Mouse (Mus musculus): Measurements from ENCODE around the gene Cd2bp2. TPM values are rescaled to one million over a fixed set of nuclear protein-coding genes. Genes with fewer than 3 reads are reported as not detected.
"Not testable (repeated sequence)": the region's sequence is repeated elsewhere in the genome, so short reads cannot be mapped to it uniquely, and the experiment has no call there.

The Cd2bp2 gene
- polyA plus RNA-seq, 1 experiment from 2014 or later, result 59.5 TPM

DNA sequence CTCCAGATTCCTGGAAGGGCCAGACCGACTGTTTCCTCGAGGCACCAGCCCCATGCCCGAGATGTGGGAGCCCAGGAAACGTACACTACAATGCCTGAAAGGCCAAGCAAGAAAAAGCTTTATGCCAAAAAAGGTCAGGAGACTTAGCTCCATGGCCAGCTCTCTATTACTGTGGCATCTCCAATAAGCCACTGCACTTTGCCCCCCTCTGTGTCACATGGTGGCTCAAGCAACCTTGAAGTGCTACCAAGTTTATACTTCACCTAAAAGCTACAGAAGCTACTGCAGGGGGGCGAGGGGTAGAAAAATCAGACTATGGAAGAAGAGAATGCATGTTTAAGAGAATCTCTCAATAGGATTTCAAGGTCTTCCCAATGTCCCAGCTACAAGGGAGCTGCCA, 2.9 kb downstream of the Cd2bp2 start:
- no peak for DNase-seq (ENCODE audit: low spot score)

DNA sequence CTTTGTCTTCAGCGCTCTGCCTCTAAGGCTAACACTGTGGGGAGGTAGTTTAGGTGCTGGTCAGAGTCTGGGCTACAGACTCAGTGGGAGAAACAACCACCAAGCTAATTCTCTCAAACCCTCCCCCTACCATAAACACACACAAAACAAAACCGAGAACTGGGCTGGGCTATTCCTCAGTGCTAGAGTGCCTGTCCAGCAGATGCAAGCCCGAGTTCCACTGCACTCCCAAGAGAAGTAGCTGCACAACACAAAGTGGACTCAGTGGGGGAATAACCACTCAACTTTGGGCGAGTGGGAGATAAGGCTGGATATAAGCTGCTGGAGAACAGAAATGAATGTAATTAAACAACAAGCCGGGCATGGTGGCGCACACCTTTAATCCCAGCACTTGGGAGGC, 5.2 kb downstream of the Cd2bp2 start:
- no peak for DNase-seq (ENCODE audit: low spot score)

DNA sequence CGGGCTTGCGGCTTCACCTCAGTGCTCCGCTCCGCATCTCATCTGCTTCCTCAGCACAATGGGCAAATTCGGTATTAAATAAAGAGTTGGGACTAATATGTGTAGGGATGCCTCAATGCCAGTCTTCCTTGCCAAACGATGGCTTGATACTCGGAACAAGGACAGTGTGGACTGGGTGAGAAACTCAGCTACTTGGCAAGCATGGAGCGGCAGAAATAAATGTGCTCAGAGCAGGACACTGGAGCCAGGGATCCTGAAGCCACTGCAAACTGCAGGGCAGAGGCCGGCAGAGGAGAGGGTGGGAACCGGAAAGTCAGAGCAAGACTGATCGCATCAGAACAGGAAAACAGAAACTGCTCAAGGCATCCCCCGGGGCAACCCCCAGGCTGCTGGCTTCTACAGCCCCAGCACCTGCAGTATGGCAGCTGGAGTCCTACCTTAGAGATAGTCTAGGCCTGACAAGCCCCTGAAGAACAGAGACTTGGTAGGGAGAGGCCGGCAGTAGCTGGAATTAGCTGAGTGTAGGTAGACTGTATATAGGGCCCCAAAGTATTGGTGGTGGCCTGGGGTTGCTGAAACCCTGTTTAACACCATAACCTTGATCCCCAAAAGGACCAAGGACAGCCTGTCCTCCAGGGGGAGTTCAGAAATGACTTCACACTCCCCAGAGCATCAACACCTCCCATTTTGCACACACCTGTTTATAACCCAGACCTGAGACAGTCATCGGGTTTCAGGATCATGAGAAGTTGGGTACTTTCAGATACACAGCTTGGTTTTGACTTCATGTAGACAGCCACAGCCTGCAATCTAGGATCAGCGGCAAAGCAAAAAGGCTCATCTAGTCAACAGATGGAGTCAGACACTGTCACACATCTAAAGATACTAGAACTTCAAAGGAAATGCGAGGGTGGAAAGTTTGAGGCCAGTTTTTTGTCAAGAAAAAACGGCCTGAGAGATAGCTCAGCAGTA, 7.3 kb downstream of the Cd2bp2 start:
- DNase-seq (ENCODE audit: low spot score), result peak; percentile 71

DNA sequence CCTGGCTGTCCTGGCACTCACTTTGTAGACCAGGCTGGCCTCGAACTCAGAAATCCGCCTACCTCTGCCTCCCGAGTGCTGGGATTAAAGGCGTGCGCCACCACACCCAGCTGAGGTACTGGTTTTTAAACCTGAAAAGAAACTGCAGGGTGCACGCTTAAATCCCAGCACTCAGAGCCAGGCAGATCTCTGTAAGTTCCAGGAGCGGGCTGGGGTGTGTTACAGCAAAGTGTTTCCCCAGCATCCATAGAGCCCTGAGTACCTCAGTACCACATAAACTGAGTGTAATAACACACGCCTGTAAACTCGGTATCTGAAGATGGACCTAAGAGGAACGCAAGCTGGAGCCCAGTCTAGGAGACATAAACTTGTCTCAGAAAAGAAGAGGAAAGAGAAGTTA, 8.5 kb downstream of the Cd2bp2 start:
- DNase-seq (ENCODE audit: low spot score), result no peak

DNA sequence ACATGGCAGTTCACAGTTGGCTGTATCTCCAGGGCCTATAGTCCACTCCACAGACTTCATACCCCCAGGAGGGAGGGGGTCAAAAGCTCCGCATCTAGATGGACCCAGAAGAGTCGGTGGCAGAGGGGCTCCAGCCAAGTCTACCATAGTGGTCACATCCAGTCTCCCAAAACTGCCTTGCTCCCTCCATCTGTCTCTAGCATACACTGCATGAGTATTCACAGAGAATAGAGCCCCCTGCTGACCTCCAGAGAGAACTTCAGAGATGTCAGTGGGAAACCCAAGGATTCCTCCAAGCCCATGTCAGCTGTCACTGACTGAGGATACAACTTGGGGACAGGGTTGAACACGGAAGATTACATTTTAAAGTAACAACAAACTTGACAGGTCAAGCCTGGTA, 10.2 kb downstream of the Cd2bp2 start:
- peak; percentile 49 for DNase-seq (ENCODE audit: low spot score)

DNA sequence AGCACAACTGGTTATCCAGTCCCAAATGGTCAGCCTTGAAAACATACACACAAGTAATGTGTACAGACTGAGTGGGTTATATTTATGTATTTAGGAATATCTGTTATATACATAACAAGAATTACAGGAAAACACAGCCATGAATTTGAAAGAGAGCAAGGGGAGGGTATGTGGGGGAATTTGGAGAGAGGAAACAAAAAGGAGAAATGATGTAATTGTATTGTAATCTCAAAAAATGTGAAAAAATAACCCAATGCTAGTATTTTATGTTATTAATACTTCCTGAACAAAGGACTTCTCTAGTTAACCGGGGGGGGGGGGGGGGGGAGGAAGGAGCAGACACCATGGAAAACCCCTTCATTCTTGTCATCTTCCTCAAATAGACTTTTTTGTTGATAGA, 11.1 kb downstream of the Cd2bp2 start:
- no peak for DNase-seq (ENCODE audit: low spot score)

DNA sequence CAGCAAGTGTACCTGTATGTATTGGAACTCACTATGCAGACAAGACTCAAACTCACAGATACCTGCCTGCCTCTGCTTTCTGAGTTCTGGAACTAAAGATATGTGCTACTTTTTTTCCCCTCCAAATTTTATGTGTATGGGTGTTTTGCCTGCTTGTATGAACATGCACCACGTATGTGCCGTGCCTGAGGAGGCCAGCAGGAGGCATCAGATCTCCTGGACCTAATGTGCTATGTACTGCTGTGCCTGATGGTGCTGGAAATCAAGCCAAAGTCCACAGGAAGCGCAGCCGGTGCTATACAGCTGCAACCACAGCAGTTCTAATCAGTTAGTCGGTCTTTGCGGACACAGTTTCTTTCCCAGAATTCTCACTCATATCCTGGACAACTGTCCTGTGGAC, 12.0 kb downstream of the Cd2bp2 start:
- no peak for DNase-seq (ENCODE audit: low spot score)

DNA sequence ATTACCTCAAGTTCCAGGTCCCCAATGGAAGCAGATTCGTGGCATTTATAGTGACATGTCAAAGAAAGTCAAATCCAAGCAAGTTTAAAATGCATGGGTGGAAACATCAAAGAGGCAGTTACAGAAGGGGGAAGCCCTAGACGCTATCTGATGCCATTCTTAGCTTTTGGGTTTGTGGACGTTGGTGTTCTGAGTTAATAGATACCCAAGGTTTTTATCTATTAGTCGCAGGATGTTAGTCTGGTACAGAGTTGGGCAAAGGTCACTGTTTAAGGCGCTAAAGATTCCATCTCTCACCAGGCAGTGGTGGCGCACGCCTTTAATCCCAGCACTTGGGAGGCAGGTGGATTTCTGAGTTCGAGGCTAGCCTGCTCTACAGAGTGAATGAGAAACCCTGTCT, 12.5 kb downstream of the Cd2bp2 start:
- DNase-seq (ENCODE audit: low spot score), result no peak

DNA sequence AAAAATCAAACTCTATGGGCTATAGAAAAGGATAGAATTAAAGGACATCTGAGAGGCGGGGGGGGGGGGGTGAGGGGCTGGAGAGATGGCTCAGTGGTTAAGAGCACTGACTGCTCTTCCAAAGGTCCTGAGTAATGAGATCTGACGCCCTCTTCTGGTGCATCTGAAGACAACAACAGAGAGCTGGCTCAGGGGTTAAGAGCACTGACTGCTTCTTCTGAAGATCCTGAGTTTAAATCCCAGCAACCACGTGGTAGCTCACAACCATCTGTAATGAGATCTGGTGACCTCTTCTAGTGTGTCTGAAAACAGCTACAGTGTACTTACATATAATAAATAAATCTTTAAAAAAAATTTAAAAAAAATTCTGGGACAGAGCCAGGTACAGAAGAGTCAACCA, 14.1 kb downstream of the Cd2bp2 start:
- DNase-seq (ENCODE audit: low spot score), result not testable (repeated sequence)

DNA sequence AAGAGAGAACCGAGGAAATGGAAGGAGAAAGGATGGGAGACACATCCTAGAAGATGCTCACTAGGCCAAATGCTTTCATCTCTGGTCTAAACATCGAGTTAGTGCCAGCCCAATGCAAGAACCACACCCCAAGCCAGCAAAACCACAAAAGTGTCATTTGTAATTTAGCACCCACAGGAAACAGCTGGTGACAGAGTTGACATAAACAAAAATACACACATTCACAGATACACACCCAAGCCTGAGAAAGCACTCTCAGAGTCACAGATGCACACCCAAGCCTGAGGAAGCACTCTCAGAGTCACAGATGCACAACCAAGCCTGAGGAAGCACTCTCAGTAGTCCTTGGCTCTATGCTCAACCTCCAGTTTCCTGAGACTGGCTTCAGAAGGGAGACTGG, 15.1 kb downstream of the Cd2bp2 start:
- peak; percentile 73 for DNase-seq (ENCODE audit: low spot score)

DNA sequence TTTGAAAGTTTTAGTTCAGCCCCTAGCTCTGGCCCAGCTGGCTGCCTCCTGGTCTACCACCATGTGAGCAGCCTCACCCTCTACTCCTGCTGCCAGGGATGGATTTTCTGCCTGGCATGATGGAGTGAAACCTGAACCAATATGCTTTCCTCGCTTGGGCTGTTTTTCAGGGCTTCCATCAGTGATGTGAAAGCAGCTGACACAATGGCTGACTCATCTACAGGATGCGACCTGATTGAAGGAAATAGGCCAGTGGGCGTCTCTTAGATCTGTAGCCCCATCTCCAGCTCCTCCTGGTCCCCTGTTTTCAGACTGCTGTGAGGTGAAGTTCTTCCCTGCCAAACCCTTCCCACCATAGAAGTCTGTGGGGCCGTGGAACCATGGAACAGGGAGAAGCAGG, 18.9 kb downstream of the Cd2bp2 start:
- no peak for DNase-seq (ENCODE audit: low spot score)

DNA sequence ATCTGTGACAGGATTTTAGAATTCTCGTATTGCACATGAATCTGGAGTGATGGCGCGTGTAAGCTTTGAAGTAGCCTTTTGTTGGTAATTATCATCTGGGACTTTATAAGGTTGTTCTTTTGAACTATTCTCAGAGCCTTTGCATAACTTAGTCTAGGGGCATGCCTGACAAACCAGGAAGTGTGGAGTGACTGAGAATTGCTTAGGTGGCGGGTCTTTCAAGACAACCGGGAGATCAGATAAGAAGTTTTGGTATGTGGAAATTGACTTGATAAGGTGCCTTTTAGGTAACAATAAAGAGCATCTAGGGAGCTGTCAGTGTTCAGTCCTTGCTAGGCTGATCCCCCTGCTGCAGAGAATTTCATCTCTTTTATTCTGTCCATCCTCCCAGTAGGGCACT, 29.3 kb downstream of the Cd2bp2 start:
- no peak for DNase-seq (ENCODE audit: low spot score)

DNA sequence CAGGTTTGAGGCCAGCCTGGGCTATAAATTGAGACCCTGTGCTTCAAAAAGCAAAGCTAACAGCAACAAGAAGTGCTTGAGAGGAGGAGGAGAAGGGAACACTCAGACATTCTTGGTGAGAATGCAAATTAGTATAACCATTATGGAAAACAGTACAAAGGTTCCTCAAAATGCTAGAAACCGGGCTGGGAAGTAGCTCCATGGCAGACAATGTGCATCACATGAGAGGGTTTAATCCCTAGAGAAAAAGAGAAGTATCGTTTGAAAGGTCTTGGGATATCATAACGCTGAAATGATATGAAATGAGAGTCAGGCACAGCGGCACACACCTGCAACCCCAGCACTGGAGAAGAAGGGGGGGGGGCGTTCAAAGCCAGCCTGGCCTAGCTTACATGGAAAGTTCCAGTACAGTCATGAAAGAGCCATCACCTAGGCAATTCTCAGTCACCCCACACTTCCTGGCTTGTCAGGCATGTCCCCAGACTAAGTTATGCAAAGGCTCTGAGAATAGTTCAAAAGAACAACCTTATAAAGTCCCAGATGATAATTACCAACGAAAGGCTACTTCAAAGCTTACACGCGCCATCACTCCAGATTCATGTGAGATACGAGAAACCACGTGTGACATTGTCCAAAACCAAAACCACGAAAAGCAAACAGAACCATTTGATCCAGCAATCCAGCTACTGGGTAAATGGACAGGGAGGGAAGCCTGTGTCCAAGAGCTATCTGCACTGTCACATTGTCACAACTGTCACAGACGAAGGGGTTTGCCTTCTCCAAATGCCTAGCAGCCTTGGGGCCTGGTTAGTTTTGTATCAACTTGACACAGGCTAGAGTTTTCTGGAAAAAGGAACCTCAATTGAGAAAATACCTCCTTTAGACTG, 30.0 kb downstream of the Cd2bp2 start:
- peak; percentile 31 for DNase-seq (ENCODE audit: low spot score)

DNA sequence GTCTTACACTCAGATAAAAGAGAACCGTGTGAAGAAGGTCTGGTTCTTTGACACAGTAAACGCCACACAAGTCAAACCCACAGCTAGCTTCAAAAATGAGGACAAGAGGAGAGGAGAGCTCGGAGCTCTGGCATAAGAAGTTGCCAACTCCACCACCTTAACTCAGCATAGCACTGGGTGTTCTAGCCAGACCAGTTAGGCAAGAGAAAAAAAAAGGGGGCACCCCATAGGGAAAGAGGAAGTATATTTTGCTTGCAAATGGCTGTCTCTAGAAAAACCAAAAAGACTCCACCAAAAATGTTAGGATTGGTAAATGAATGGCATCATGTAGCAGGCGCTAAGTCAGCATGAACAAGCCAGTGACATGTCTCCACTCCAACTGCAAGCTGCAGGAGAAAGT, 31.8 kb downstream of the Cd2bp2 start:
- DNase-seq (ENCODE audit: low spot score), result no peak

DNA sequence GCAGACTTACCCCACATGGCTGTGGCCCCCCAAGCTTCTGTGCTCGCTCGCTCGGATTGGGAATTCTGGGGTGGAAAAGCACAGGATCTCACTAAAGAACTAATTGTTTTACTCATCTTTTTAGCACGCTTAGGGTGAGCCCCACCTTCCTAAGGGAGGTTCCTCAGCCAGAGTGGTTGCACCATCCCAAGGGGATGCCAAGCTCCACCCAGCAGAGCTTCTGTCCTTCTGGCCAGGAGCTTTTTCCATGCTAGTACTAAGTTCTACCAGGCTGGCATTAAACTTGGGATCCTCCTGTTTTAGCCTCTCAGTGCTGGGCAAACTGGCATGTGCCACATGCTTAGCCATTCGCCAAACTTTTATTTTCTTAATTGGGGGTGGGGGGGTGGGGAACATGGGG, 33.3 kb downstream of the Cd2bp2 start:
- DNase-seq (ENCODE audit: low spot score), result no peak

DNA sequence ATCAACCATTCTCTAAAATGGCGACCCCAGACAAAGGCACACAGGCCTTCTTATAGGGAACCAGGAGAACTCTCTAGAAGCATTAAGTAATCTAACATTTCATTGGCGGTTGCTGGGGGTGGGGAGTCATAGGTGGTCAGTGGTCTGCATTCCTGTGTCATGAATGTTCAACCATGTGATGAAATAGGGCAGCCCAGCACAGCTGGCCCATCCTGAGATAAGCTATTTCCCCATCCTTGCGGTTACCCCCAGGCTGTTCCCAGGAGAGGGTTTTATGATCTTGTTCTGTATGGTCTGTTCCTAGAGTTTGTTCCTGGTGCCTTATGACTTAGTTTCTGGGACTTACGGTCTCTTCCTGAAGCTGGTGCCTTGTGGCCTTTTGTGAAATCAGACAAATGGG, 38.3 kb downstream of the Cd2bp2 start:
- DNase-seq (ENCODE audit: low spot score), result no peak

DNA sequence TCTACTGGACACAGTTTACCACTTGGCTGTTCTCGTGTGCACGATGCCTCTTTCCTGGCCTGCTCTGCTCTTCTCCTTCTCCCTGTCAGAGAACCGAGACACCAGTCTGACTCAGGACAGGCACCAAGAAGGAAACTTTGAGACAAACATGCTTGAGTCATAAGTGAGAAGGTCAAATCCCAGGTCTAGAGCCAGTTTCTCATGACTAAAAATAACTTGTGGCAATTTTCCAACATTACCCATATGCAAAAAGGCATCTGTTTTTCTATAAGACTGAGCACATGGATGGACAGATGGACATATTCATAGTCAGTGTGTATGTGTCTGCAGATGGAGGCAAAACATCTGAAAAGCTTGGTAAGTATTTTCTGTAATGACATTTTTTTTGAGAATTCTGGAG, 42.4 kb downstream of the Cd2bp2 start:
- DNase-seq (ENCODE audit: low spot score), result no peak

DNA sequence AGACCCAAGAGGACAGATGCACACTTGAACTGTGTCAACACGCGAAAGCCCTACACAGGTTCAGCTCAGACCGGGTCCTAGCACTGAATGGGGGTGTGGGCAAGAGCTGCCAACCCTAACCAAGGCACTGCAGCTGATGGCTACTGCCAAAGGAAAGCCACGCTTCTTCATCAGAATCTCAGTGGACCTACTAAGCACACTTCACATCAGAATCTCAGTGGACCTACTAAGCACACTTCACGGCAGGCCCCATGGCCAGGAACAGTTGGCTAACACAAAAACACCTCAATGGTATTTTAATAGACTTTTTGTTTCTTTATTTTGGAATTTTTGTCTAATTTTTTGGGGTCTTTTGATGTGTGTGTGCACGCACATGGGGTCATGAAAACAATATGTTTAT, 43.4 kb downstream of the Cd2bp2 start:
- DNase-seq (ENCODE audit: low spot score), result no peak

DNA sequence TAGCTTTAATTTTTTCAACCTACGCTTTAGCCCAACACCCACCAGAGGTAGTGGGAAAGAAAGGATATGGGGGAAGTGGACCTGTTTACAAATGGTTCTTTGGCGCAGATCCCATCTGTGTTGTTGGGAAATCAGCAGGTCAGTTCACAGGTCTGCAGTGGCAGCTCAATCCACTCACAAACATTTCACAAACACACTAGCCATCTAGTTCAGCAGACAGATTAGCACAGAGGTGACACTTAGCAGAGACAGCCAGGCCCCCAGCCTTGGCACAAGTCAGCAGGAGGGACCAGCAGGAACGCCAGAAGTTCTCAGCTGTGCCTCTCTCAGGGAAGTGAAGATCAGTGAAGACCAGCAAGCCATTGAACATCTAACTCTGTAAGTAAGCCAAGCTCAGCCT, 47.9 kb downstream of the Cd2bp2 start:
- DNase-seq (ENCODE audit: low spot score), result no peak

DNA sequence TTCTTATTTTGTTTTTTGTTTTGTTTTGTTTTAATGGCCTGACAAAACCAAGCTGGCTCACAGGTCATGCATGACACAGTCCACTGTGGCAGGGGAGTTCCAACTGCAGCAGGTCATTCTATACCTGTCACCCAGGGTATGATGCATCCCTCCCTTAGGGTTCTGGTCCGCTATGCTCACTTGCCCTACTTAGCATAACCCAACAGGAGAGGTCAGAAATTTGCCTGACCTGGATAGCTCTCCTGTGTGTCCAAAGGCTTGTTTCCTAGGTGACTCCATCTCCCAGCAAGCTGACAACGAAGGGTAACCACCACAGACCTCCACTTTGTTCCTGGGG, 49.6 kb downstream of the Cd2bp2 start:
- DNase-seq (ENCODE audit: low spot score), result no peak

DNA sequence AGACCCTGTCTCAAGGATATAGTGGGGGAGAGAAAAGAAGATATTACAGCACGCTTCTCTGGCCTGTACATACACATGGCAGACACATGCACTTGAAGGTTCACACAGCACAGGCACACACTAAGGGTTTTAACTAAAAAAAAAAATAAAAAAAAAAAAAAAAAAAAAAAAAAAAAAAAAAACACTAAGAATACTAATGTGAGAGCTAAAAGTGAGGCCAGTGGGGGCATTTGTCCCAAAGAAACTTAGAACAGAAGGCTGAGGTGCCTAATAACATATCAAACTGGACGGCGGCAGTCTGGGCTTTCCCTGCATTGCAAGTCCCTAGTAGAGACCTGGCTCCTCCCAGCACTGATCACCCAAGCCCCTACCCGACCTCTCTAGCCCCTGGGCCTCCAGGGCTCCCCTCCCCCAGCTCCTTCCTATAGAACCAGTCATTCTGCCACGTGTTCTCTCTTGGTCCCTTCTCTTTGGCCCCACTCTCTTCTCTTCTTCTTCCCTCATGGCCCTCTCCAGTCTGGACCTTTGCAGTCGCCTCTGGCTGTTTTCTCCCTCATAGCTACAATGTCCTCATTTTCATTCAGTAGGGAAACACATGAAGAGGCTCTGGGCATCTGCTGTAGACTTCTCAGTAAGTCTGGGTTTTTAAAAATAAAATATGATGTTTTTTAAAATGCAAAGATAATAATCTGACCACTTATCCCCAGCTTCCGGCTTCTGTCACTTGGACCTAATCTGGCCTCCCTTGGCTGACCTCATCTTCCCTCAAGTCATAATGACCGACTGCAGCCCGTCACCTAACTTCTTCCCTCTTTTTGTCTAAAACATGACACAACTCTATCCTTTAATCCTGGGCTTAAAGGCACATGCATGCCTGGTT, 50.2 kb downstream of the Cd2bp2 start:
- no peak for DNase-seq (ENCODE audit: low spot score)

DNA sequence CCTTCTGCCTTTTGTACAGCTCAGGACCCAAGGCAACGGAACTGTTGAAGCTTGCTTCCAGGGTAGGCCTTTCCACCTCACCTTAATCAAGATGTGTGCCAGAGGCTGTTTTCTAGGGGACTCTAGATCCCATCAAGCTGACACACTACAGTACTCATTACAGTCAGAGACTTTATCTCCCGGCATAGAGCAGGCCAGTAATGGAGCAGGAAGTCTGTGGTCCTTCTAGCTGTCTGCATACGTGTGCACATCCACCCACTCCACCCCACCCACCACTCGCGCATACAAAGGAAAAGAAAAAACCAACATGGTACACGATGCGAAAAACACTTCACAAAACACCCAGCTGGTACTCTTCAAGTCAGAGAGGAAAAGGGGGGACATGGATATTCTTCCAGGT, 51.4 kb downstream of the Cd2bp2 start:
- peak; percentile 36 for DNase-seq (ENCODE audit: low spot score)

Measured in thymus, postnatal 0 days (tissue).